8 mouse cellular contexts compared by ENCODE assay signal in the genomic region with DNA sequence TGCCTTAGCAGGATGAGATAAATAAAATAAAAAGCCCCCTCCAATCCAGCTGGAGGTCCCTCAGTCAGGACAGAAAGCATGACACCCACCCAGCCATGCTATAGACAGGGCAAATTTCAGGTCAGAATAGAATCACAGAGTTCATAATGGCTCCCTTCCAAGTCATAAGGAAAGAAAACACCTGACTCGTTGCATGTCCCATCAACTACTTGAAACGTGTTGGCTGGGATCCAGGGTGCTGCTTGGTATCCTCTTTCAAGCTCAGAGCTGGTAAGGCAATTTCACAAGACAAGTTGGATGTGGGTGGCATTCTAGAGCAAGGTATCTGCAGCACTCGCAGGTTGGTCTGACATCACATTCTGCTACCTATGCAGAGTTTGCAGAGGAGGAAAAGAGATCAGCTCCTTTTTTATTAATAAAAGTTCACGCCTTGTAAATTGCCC.
DNase-seq lines count a peak whose midpoint lies in the region; ATAC-seq lines count a peak whose summit lies in the region.

No protein-coding gene starts in this region.

- no peak overlapping the region for H3K27ac ChIP-seq in liver, embryonic 11.5 days (ENCODE audit: low read depth, low read length)

- ATAC-seq in liver, embryonic 11.5 days (replicated peaks; ENCODE audit: low FRiP score): no peak

- H3K9ac ChIP-seq in liver, embryonic 11.5 days (ENCODE audit: low read depth, low read length): no peak overlapping the region

- no peak overlapping the region for H3K4me2 ChIP-seq in liver, embryonic 11.5 days

- no peaks in the 10 kb centered on the region for H3K9me3 ChIP-seq in liver, embryonic 11.5 days (ENCODE audit: control insufficient read depth, low read length)

- H3K27me3 ChIP-seq in liver, embryonic 11.5 days (replicated peaks; ENCODE audit: control insufficient read depth, insufficient read depth, low read length): no peaks in the 10 kb centered on the region

- DNase-seq in frontal cortex, adult 2 months (ENCODE audit: extremely low spot score in 1 of 2, low spot score in 1 of 2): peak; percentile 1 to 37
- DNase-seq in frontal cortex, postnatal 25 days (ENCODE audit: low spot score in 2 of 2): no peak
- DNase-seq in ovary, postnatal 10 days (ENCODE audit: low spot score): peak; percentile 3
- no peak for DNase-seq in ovary, postnatal 36 days (ENCODE audit: low spot score)
- DNase-seq in kidney, postnatal 25 days: peak; percentile 75 to 83
- peak; percentile 34 for DNase-seq in telencephalon, adult 2 months (ENCODE audit: low read depth, low spot score)
- no peak for DNase-seq in ovary, postnatal 14 days (ENCODE audit: low spot score)
- no peak for DNase-seq in liver, embryonic 11.5 days (ENCODE audit: low spot score)

- no peaks in the 10 kb centered on the region for H3K36me3 ChIP-seq in liver, embryonic 11.5 days (ENCODE audit: control insufficient read depth, insufficient read depth, low read length)

- no peak overlapping the region for H3K4me3 ChIP-seq in liver, embryonic 11.5 days (ENCODE audit: low read depth, low read length)

- H3K4me1 ChIP-seq in liver, embryonic 11.5 days (replicated peaks; ENCODE audit: control insufficient read depth, insufficient read depth, low read length): no peaks in the 10 kb centered on the region

- WGBS in liver, embryonic 11.5 days: 65% methylated on average over 4 of the region's 4 CpGs

Comparison
In these comparisons a context has a peak if more than half of its experiments do, and no peak if none do; other contexts are left out.
1. DNase-seq: peak in frontal cortex, adult 2 months (2 of 2), ovary, postnatal 10 days (single experiment), kidney, postnatal 25 days (2 of 2) and telencephalon, adult 2 months (single experiment); none in frontal cortex, postnatal 25 days (0 of 2), ovary, postnatal 36 days (single experiment), ovary, postnatal 14 days (single experiment) and liver, embryonic 11.5 days (single experiment).